Mouse (Mus musculus): ENCODE measurements at regions not wholly inside any gene's neighbourhood (a gene's known extent, or its start where the extent isn't known, plus 50 kb on each side); places are given as distances from the start of the nearest gene placed in this dataset.

GRCm38 (mm10) chr2:160020876-160021275, 313.1 kb downstream of the Gm826 start:
- H3K4me1 ChIP-seq (replicated peaks; ENCODE audit: control insufficient read depth, insufficient read depth, low read length): no peaks in the 10 kb centered on the region
- no peaks in the 10 kb centered on the region for H3K36me3 ChIP-seq (ENCODE audit: control insufficient read depth, insufficient read depth)
- no peak overlapping the region for H3K27ac ChIP-seq (ENCODE audit: low read depth, low read length)
- no peak for TF ChIP-seq CTCF (IDR thresholded peaks at IDR 0.05; ENCODE audit: low read depth)
- no peak overlapping the region for H3K4me3 ChIP-seq (ENCODE audit: low read depth, low read length)
- no peaks in the 10 kb centered on the region for H3K9me3 ChIP-seq (ENCODE audit: control insufficient read depth)
- no peak overlapping the region for H3K9ac ChIP-seq (ENCODE audit: low read depth, low read length)
- no peaks in the 10 kb centered on the region for H3K27me3 ChIP-seq (replicated peaks; ENCODE audit: control insufficient read depth, insufficient read depth, low read length)
- no peak overlapping the region for H3K4me2 ChIP-seq (replicated peaks; ENCODE audit: low read depth)
- WGBS: 90% methylated on average over 2 of the region's 2 CpGs
- no peak for ATAC-seq

- no peak overlapping the region for H3K4me2 ChIP-seq (replicated peaks; ENCODE audit: low read depth)
- no peaks in the 10 kb centered on the region for H3K9me3 ChIP-seq (ENCODE audit: control insufficient read depth)
- no peaks in the 10 kb centered on the region for H3K36me3 ChIP-seq (ENCODE audit: control insufficient read depth, insufficient read depth)
- ATAC-seq: no peak
- no peak overlapping the region for H3K4me3 ChIP-seq (ENCODE audit: low read depth, low read length)
- no peak overlapping the region for H3K9ac ChIP-seq (ENCODE audit: low read depth, low read length)
- TF ChIP-seq CTCF (IDR thresholded peaks at IDR 0.05; ENCODE audit: low read depth): no peak
- 51% methylated on average over 5 of the region's 5 CpGs for WGBS
- no peaks in the 10 kb centered on the region for H3K27me3 ChIP-seq (replicated peaks; ENCODE audit: control insufficient read depth, insufficient read depth, low read length)
- H3K4me1 ChIP-seq (replicated peaks; ENCODE audit: control insufficient read depth, insufficient read depth, low read length): no peaks in the 10 kb centered on the region
- no peak overlapping the region for H3K27ac ChIP-seq (ENCODE audit: low read depth, low read length)
Measured at GRCm38 (mm10) chr2:160017020-160017812, 316.7 kb downstream of the Gm826 start.

DNA sequence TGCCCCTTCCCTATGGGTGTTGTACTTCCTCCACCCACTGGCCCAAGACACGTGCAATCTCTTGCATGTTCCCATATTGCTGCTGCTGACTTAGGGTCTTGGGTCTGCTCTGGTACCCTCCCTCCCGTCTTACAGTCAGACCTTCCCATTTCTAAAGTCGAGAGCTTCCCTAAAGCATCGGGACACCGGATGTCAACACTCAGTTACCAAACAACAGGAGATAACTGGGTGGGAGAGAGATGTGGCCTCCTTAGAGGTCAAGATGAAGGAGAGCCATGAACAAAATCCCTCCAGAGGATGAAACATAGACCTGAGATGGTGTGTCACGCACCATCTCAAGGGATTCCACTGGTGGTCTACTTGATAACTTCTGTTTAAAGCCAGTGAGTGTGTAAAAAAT, 322.5 kb downstream of the Gm826 start:
- Histone ChIP-seq H3K4me3 (ENCODE audit: low read depth, low read length) (no peak overlapping the region), H3K36me3 (ENCODE audit: control insufficient read depth, insufficient read depth) (no peaks in the 10 kb centered on the region), H3K4me2 (replicated peaks; ENCODE audit: low read depth) (no peak overlapping the region), H3K9me3 (ENCODE audit: control insufficient read depth) (no peaks in the 10 kb centered on the region), H3K27ac (ENCODE audit: low read depth, low read length) (no peak overlapping the region), H3K27me3 (replicated peaks; ENCODE audit: control insufficient read depth, insufficient read depth, low read length) (no peaks in the 10 kb centered on the region), H3K4me1 (replicated peaks; ENCODE audit: control insufficient read depth, insufficient read depth, low read length) (no peaks in the 10 kb centered on the region), H3K9ac (ENCODE audit: low read depth, low read length) (no peak overlapping the region)
- WGBS: 90% methylated on average over 6 of the region's 6 CpGs
- no peak for ATAC-seq
- TF ChIP-seq CTCF (IDR thresholded peaks at IDR 0.05; ENCODE audit: low read depth): no peak

GRCm38 (mm10) chr2:160002695-160003094, 331.3 kb downstream of the Gm826 start:
- WGBS: 57% methylated on average over 3 of the region's 3 CpGs
- H3K4me2 ChIP-seq (replicated peaks; ENCODE audit: low read depth): no peak overlapping the region
- no peak for TF ChIP-seq CTCF (IDR thresholded peaks at IDR 0.05; ENCODE audit: low read depth)
- no peaks in the 10 kb centered on the region for H3K27me3 ChIP-seq (replicated peaks; ENCODE audit: control insufficient read depth, insufficient read depth, low read length)
- no peaks in the 10 kb centered on the region for H3K4me1 ChIP-seq (replicated peaks; ENCODE audit: control insufficient read depth, insufficient read depth, low read length)
- H3K4me3 ChIP-seq (ENCODE audit: low read depth, low read length): no peak overlapping the region
- no peak overlapping the region for H3K9ac ChIP-seq (ENCODE audit: low read depth, low read length)
- no peak for ATAC-seq
- H3K9me3 ChIP-seq (ENCODE audit: control insufficient read depth): no peaks in the 10 kb centered on the region
- no peaks in the 10 kb centered on the region for H3K36me3 ChIP-seq (ENCODE audit: control insufficient read depth, insufficient read depth)
- H3K27ac ChIP-seq (ENCODE audit: low read depth, low read length): no peak overlapping the region

GRCm38 (mm10) chr2:160000449-160000848, 333.5 kb downstream of the Gm826 start:
- peak; percentile 70 for TF ChIP-seq CTCF (IDR thresholded peaks at IDR 0.05; ENCODE audit: low read depth)
- Histone ChIP-seq H3K4me3 (ENCODE audit: low read depth, low read length) (no peak overlapping the region), H3K36me3 (ENCODE audit: control insufficient read depth, insufficient read depth) (no peaks in the 10 kb centered on the region), H3K4me1 (replicated peaks; ENCODE audit: control insufficient read depth, insufficient read depth, low read length) (no peaks in the 10 kb centered on the region), H3K27ac (ENCODE audit: low read depth, low read length) (no peak overlapping the region), H3K9me3 (ENCODE audit: control insufficient read depth) (no peaks in the 10 kb centered on the region), H3K27me3 (replicated peaks; ENCODE audit: control insufficient read depth, insufficient read depth, low read length) (no peaks in the 10 kb centered on the region), H3K9ac (ENCODE audit: low read depth, low read length) (no peak overlapping the region), H3K4me2 (replicated peaks; ENCODE audit: low read depth) (no peak overlapping the region)
- ATAC-seq: no peak
- WGBS: 69% methylated on average over 4 of the region's 4 CpGs

- H3K27me3 ChIP-seq (replicated peaks; ENCODE audit: control insufficient read depth, insufficient read depth, low read length): no peaks in the 10 kb centered on the region
- H3K4me1 ChIP-seq (replicated peaks; ENCODE audit: control insufficient read depth, insufficient read depth, low read length): no peaks in the 10 kb centered on the region
- no peak overlapping the region for H3K4me2 ChIP-seq (replicated peaks; ENCODE audit: low read depth)
- no peak for TF ChIP-seq CTCF (IDR thresholded peaks at IDR 0.05; ENCODE audit: low read depth)
- H3K4me3 ChIP-seq (ENCODE audit: low read depth, low read length): no peak overlapping the region
- ATAC-seq: no peak
- H3K9me3 ChIP-seq (ENCODE audit: control insufficient read depth): no peaks in the 10 kb centered on the region
- no peaks in the 10 kb centered on the region for H3K36me3 ChIP-seq (ENCODE audit: control insufficient read depth, insufficient read depth)
- WGBS: 80% methylated on average over 9 of the region's 9 CpGs
- no peak overlapping the region for H3K27ac ChIP-seq (ENCODE audit: low read depth, low read length)
- no peak overlapping the region for H3K9ac ChIP-seq (ENCODE audit: low read depth, low read length)
Measured at GRCm38 (mm10) chr2:159997395-159997794, 336.6 kb downstream of the Gm826 start.

All from intestine, postnatal 0 days (tissue).